Mouse (Mus musculus) mouse embryonic stem cell (cell line): ENCODE data around the gene Mlst8.

ENCODE experiments used
- in situ Hi-C, 2 experiments: fragments of 300-500 bp; cut with MboI; formaldehyde crosslinking; loops; 1 replicate in 1 of 2; 3 replicates in 1 of 2; pipeline ENCODE4 v1.14.3; 2019 to 2020; ENCODE audit warnings: low sequenced_read_pairs in 2 of 2, low pct_unique_long_range_greater_than_20kb in 1 of 2, mixed read lengths in 1 of 2; ENCODE audit not compliant: unreplicated experiment in 1 of 2

Gene Mlst8

GRCm38 (mm10) chr17:24478663-24479380 lies at the start of gene Mlst8:
Gene Mlst8, minus strand, starts transcription at chr17:24479078.
- in situ Hi-C loops = no loop called here

DNA sequence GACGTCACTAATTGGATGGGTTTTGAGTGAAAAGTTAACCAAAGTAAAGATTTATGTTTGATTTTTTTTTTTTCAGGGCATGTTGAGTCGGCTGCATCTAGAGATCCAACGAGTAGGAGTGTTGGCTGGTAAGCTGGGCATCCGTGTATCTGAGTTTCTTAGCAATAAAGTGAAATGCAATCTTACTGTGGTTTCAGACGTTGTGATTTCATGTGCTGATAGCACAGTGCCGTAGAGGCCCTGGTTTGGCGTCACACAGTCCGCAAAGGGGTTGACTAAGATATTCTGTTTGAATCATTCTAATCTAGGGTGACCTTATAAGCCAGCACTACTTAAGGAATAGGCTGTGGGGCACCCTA lies 49.7 kb upstream of the Mlst8 start:
- in situ Hi-C loops = no loop called here

GRCm38 (mm10) chr17:24527723-24528559 lies 49.1 kb upstream of the Mlst8 start, which contains the start of gene Traf7:
Gene Traf7, minus strand, starts transcription at chr17:24527938.
- in situ Hi-C loops = no loop called here

DNA sequence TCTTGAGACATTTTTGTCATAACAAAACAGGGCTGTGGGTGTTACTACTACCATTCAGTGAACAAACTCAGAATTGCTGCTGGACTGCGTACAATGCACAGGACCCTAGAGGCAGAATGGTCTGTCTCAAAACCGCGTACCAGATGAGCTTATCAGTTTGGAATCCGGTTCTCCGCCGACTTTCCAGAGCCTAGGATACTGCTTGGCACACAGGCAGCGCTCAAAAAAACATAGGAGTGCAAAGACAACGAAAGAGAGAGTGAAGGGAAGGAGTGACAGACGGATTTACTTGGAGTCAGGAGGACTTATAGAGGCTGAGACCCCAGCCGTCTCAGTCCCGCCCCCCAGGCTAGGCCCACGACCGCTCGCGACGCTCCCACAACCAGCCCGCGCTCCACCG lies 48.4 kb upstream of the Mlst8 start:
- in situ Hi-C loops = no loop called here

DNA sequence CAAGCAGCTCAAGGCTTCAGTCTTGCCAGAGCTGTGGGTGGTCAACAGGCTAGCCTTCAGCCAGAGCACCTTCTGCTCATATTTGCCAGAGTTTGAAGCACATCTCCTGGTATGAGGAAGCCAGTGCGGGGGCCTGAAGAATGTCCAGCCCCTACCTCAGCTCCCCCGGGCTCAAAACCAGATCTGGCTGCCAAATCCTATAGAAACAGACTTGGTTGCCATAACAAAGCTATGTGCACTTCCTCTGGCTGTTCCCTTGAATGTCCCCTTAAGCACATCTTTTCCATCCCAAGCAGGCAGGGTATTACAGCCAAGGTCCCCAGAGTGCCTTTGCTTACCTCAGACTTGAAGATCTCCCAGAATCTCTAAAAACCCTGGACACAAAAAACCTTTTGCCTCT lies 45.9 kb upstream of the Mlst8 start:
- in situ Hi-C loops = no loop called here

GRCm38 (mm10) chr17:24520450-24520849 lies 41.6 kb upstream of the Mlst8 start:
- in situ Hi-C loops = no loop called here

GRCm38 (mm10) chr17:24514270-24515257 lies 35.7 kb upstream of the Mlst8 start:
- in situ Hi-C loops = no loop called here

- in situ Hi-C loops = no loop called here
Observed at GRCm38 (mm10) chr17:24513609-24514008, 34.7 kb upstream of the Mlst8 start.

DNA sequence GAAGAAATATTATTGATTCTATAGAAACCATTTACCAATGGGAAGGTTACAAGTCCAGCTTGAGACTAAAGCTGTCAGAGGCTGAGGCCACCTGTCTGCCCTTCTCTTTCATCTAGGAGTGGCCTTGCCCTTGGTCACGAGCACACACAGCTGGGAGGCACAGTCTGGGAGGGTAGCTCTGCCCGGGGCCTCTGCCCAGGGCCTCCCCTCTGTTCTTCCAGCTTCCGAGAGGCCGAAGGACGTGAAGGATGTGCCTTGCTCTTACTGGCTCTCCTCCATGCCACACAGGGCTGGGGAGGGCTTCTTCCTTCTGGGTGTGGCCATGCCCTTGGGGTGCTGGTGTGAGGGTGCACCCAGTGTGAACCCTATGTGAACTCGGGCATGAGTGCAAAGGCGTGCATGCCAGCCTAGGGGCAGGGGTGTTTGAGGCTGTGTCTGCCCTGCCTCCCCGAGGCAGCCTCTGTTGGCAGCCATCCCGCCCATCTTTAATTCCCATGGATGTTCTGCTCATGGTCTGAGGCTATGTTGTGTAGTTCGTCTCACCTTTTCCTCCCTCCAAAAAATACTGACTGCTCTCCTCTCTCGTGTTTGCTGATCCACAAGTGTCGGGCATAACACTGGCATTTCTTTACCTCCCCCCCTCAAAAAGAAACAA lies 29.1 kb upstream of the Mlst8 start:
- in situ Hi-C loops = no loop called here

DNA sequence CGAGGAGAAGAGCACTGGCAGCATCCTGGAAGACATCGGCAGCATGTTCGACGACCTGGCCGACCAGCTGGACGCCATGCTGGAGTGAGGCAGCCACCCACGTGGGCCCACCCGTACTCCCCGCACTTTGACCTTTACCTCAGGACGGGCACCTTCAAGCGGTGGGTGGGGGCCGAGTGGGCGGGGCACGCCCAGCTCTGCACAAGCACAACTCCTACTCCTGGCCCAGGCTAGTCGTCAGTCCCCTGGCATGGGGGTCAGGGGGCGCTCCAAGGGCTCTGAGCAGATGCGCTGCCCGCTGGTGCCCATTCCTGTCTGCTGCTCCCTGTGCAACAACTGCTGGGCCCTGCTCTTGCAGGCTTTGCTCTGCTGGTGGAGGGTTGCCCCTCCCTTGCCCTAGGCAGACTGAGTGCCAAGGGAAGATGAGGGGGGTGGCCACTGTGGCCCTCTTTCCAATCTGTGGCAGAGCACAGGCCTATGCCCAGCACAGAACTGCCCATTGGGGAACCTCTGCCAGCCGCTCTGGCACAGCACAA lies 28.3 kb upstream of the Mlst8 start:
- in situ Hi-C loops = no loop called here

- in situ Hi-C loops = no loop called here
Observed at GRCm38 (mm10) chr17:24506332-24507070, 27.6 kb upstream of the Mlst8 start.

DNA sequence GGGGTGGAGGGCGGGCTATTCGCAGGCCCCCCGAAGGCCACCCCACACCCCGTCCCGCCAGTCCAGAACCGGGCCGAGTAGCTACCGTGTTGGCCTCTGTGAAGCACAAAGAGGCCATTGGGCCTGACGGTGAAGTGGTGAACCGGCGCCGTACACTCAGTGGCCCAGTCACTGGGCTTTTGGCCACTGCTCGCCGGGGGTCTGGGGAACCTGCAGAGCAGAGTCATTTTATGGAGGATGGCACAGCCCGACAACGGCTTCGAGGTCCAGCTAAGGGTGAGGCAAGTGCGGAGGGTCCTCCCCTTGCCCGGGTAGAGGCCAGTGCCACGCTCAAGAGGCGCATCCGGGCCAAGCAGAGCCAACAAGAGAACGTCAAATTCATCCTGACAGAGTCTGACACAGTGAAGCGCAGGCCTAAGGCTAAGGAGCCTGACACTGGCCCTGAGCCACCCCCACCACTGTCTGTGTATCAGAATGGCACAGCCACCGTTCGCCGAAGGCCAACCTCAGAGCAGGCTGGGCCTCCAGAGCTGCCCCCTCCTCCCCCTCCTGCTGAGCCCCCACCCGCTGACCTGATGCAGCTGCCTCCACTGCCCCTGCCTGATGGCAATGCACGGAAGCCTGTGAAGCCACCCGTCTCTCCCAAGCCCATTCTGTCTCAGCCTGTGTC lies 26.5 kb upstream of the Mlst8 start:
- in situ Hi-C loops = no loop called here

- in situ Hi-C loops = no loop called here
Observed at GRCm38 (mm10) chr17:24504085-24504484, 25.2 kb upstream of the Mlst8 start.

- in situ Hi-C loops = no loop called here
Observed at GRCm38 (mm10) chr17:24502208-24502607, 23.3 kb upstream of the Mlst8 start.

DNA sequence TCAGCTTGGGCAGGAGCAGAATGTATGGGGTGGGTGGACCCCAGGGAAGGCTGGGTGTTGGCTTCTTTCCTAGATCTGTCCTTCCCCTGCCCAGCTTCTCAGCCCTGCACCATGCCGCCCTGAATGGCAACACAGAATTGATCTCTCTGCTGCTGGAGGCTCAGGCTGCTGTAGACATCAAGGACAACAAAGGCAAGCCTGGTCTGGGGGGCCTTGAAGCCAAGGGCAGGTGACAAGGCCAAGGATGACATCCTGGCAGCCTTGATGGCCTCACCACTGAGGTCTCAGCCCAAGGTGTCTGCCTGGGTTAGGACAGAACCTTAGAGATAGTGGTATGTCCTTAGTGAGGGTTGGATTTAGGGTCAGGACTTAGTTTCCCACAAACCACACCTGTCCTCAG lies 17.1 kb upstream of the Mlst8 start:
- in situ Hi-C loops = no loop called here

GRCm38 (mm10) chr17:24495443-24495842 lies 16.6 kb upstream of the Mlst8 start:
- in situ Hi-C loops = no loop called here
